Mouse (Mus musculus): ENCODE data around the gene Rhoq. TPM values are rescaled to one million over a fixed set of nuclear protein-coding genes. Genes with fewer than 3 reads are reported as not detected.
A peak's percentile ranks its signal among the peaks of the same experiment; 100 is the strongest.

Gene Rhoq
- polyA plus RNA-seq, 1 experiment from 2014 or later = 10.8 TPM

GRCm38 (mm10) chr17:87024491-87025242 is 61.8 kb downstream of the Rhoq start:
- Histone ChIP-seq H3K9me3 (no peaks in the 10 kb centered on the region), H3K27ac (no peak overlapping the region), H3K4me3 (replicated peaks) (peak overlapping the region; percentile 88), H3K36me3 (replicated peaks) (peaks cover 17% of the 10 kb centered on the region), H3K9ac (peak overlapping the region; percentile 79), H3K4me2 (peak overlapping the region; percentile 96), H3K4me1 (peaks cover 20% of the 10 kb centered on the region), H3K27me3 (no peaks in the 10 kb centered on the region)
- ATAC-seq (ENCODE audit: low FRiP score) = no peak; the same call in 1 of the 2 replicates
- under 1% methylated on average over 55 of the region's 55 CpGs for WGBS

GRCm38 (mm10) chr17:87025269-87025949 is 62.5 kb downstream of the Rhoq start, which contains the start of the genes Pigf and Cript:
Gene Pigf, minus strand, starts transcription at chr17:87025406.
Gene Cript, plus strand, starts transcription at chr17:87025550.
- ATAC-seq (ENCODE audit: low FRiP score) = peak; percentile 100

GRCm38 (mm10) chr17:87036141-87037073 is 73.5 kb downstream of the Rhoq start:
- no peaks in the 10 kb centered on the region for H3K27me3 ChIP-seq
- ATAC-seq (ENCODE audit: low FRiP score) = no peak
- no peaks in the 10 kb centered on the region for H3K4me1 ChIP-seq
- no peak overlapping the region for H3K4me3 ChIP-seq (replicated peaks)
- H3K4me2 ChIP-seq = no peak overlapping the region
- peaks cover 30% of the 10 kb centered on the region for H3K36me3 ChIP-seq (replicated peaks)
- WGBS = 67% methylated on average over 9 of the region's 10 CpGs
- H3K9ac ChIP-seq = no peak overlapping the region
- H3K9me3 ChIP-seq = no peaks in the 10 kb centered on the region
- no peak overlapping the region for H3K27ac ChIP-seq

More at GRCm38 (mm10) chr17:87025269-87025949, 62.5 kb downstream of the Rhoq start, which contains the start of the genes Pigf and Cript:
- H3K36me3 ChIP-seq (replicated peaks) = peaks cover 19% of the 10 kb centered on the region
- no peak within 1 kb of the TSS for H3K27ac ChIP-seq
- peak within 1 kb of the TSS; percentile 79 for H3K9ac ChIP-seq
- H3K27me3 ChIP-seq = no peaks in the 10 kb centered on the region
- H3K4me2 ChIP-seq = peak within 1 kb of the TSS; percentile 96
- no peaks in the 10 kb centered on the region for H3K9me3 ChIP-seq
- under 1% methylated on average over 43 of the region's 43 CpGs for WGBS
- H3K4me3 ChIP-seq (replicated peaks) = peak within 1 kb of the TSS; percentile 88
- H3K4me1 ChIP-seq = peaks cover 20% of the 10 kb centered on the region

DNA sequence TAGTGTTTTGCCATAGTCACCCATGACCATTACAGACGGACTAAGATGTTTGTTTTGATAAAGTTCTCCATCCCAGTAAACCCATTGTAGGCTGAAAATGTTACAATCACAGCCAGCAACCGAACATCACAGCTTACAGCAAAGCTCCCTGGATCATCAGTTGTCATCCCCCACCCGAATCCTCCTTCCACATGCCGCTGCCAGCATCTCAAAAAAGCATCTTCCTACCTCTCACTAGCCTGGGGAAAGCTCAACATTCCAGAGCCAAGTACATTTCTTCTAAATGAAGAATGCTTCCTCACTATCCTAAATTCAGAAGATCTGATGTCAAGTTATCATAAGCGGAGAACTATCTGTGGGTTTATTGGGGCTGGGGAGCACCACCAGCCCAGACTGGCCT is 75.6 kb downstream of the Rhoq start:
- H3K36me3 ChIP-seq (replicated peaks) = peaks cover 19% of the 10 kb centered on the region
- no peaks in the 10 kb centered on the region for H3K27me3 ChIP-seq
- H3K4me3 ChIP-seq (replicated peaks) = no peak overlapping the region
- H3K9me3 ChIP-seq = no peaks in the 10 kb centered on the region
- no peak overlapping the region for H3K4me2 ChIP-seq
- no peak for ATAC-seq (ENCODE audit: low FRiP score)
- H3K27ac ChIP-seq = no peak overlapping the region
- H3K9ac ChIP-seq = no peak overlapping the region
- H3K4me1 ChIP-seq = no peaks in the 10 kb centered on the region
- 91% methylated on average over 5 of the region's 5 CpGs for WGBS

- Histone ChIP-seq H3K9ac (no peak overlapping the region), H3K27ac (no peak overlapping the region), H3K4me2 (no peak overlapping the region), H3K36me3 (replicated peaks) (peaks cover 5% of the 10 kb centered on the region; the same call in 1 of the 2 replicates), H3K9me3 (no peaks in the 10 kb centered on the region), H3K4me3 (replicated peaks) (no peak overlapping the region), H3K27me3 (no peaks in the 10 kb centered on the region), H3K4me1 (no peaks in the 10 kb centered on the region)
- WGBS = 74% methylated on average over 19 of the region's 19 CpGs
- ATAC-seq (ENCODE audit: low FRiP score) = no peak
These were observed 78.9 kb downstream of the Rhoq start for GRCm38 (mm10) chr17:87041739-87042138.

- no peak overlapping the region for H3K4me3 ChIP-seq (replicated peaks)
- peak; percentile 71 for ATAC-seq (ENCODE audit: low FRiP score)
- H3K27ac ChIP-seq = no peak overlapping the region
- H3K4me2 ChIP-seq = no peak overlapping the region
- WGBS = 2% methylated on average over 15 of the region's 15 CpGs
- H3K9me3 ChIP-seq = no peaks in the 10 kb centered on the region
- H3K9ac ChIP-seq = no peak overlapping the region
- H3K36me3 ChIP-seq (replicated peaks) = no peaks in the 10 kb centered on the region
- no peaks in the 10 kb centered on the region for H3K27me3 ChIP-seq
- H3K4me1 ChIP-seq = no peaks in the 10 kb centered on the region
These were observed 81.5 kb downstream of the Rhoq start for GRCm38 (mm10) chr17:87044364-87044763.

- Histone ChIP-seq H3K27ac (no peak overlapping the region), H3K27me3 (no peaks in the 10 kb centered on the region), H3K9me3 (no peaks in the 10 kb centered on the region), H3K4me1 (no peaks in the 10 kb centered on the region), H3K4me3 (replicated peaks) (no peak overlapping the region), H3K4me2 (no peak overlapping the region), H3K36me3 (replicated peaks) (no peaks in the 10 kb centered on the region), H3K9ac (no peak overlapping the region)
- WGBS = 85% methylated on average over 8 of the region's 8 CpGs
- peak; percentile 23; the same call in 1 of the 2 replicates for ATAC-seq (ENCODE audit: low FRiP score)
These were observed 81.9 kb downstream of the Rhoq start for GRCm38 (mm10) chr17:87044796-87045195.

Other genes starting within 250 kb of the Rhoq start
- gene Epas1, start 209.4 kb upstream of the Rhoq start, polyA plus RNA-seq (2016; fragmentation: Nextera tagmentation; extraction: Ambion mirVana) = 2.8 and 3.3 TPM in 2 replicates
- not detected in 2 replicates for gene Tmem247, start 45.7 kb upstream of the Rhoq start, polyA plus RNA-seq (2016; fragmentation: Nextera tagmentation; extraction: Ambion mirVana)
- gene Atp6v1e2, start 15.2 kb upstream of the Rhoq start, polyA plus RNA-seq (2016; fragmentation: Nextera tagmentation; extraction: Ambion mirVana) = not detected in 2 replicates
- 36.7 and 39.2 TPM in 2 replicates for gene Pigf, start 62.3 kb downstream of the Rhoq start, polyA plus RNA-seq (2016; fragmentation: Nextera tagmentation; extraction: Ambion mirVana)
- gene Cript, start 62.5 kb downstream of the Rhoq start, polyA plus RNA-seq (2016; fragmentation: Nextera tagmentation; extraction: Ambion mirVana) = 177 and 179 TPM in 2 replicates
- 11.6 and 12.8 TPM in 2 replicates for gene Socs5, start 144.6 kb downstream of the Rhoq start, polyA plus RNA-seq (2016; fragmentation: Nextera tagmentation; extraction: Ambion mirVana)

Data from forebrain, embryonic 12.5 days (tissue).